Mouse (Mus musculus) embryonic facial prominence, embryonic 11.5 days (tissue): ENCODE results near the gene Foxc2. TPM values are rescaled to one million over a fixed set of nuclear protein-coding genes. Genes with fewer than 3 reads are reported as not detected.

Experiments used
- ATAC-seq: fragments of 200-750 bp; cut with Nextera tagmentation; replicated peaks from 2 replicates; pipeline ENCODE4 v1.8.0; 2017; ENCODE audit warnings: low read depth; ENCODE audit not compliant: insufficient number of reproducible peaks, low FRiP score, low TSS enrichment
- DNase-seq: peaks from one replicate; pipeline ENCODE4 v3.0.0-alpha.2; 2015; ENCODE audit warnings: low spot score
- H3K27ac ChIP-seq: fragments of 300-500 bp; sonication (generic); replicated peaks from 2 replicates; pipeline ENCODE4 v1.5.1; 2014; ENCODE audit warnings: mild to moderate bottlenecking, low read depth, low read length, control low read depth
- H3K27me3 ChIP-seq: fragments of 300-500 bp; sonication (generic); 2 replicates; pipeline ENCODE4 v1.6.1; 2014; ENCODE audit warnings: mild to moderate bottlenecking, low read length, moderate library complexity, mixed read lengths; ENCODE audit not compliant: control insufficient read depth, insufficient read depth
- H3K36me3 ChIP-seq: fragments of 300-500 bp; sonication (generic); replicated peaks from 2 replicates; pipeline ENCODE4 v1.6.1; 2014; ENCODE audit warnings: low read depth, mild to moderate bottlenecking, low read length, moderate library complexity, mixed read lengths; ENCODE audit not compliant: control insufficient read depth, insufficient read depth
- H3K4me1 ChIP-seq: fragments of 300-500 bp; sonication (generic); 2 replicates; pipeline ENCODE4 v1.6.1; 2014; ENCODE audit warnings: low read length, mixed read lengths; ENCODE audit not compliant: control insufficient read depth, insufficient read depth
- H3K4me2 ChIP-seq: fragments of 300-500 bp; sonication (generic); 2 replicates; pipeline ENCODE4 v1.6.1; 2014; ENCODE audit warnings: low read depth, mild to moderate bottlenecking, control low read depth, low read length, moderate library complexity
- H3K4me3 ChIP-seq: fragments of 300-500 bp; sonication (generic); 2 replicates; pipeline ENCODE4 v1.5.1; 2014; ENCODE audit warnings: low read depth, low read length, control low read depth
- H3K9ac ChIP-seq: fragments of 300-500 bp; sonication (generic); replicated peaks from 2 replicates; pipeline ENCODE4 v1.6.1; 2014; ENCODE audit warnings: mild to moderate bottlenecking, control low read depth, low read length
- H3K9me3 ChIP-seq: fragments of 300-500 bp; sonication (generic); replicated peaks from 2 replicates; pipeline ENCODE4 v1.6.1; 2016; ENCODE audit warnings: mild to moderate bottlenecking, low read length, inconsistent platforms, mixed read lengths; ENCODE audit not compliant: control insufficient read depth
- WGBS: fragments of 180-500 bp; shearing (Covaris S2); extraction: QIAGEN DNeasy Blood & Tissue Kit; methylation state at CpG from one replicate; pipeline ENCODE4 v1.1.7; 2014; 5-methylcytosine and 5-hydroxymethylcytosine counted together
- microRNA-seq: library from miRNA; unstranded; fragments of <30 nt; microRNA quantifications from one replicate; pipeline ENCODE4, GENCODE M21; 2016; ENCODE audit warnings: borderline number of aligned reads
- polyA plus RNA-seq: library from polyadenylated mRNA; unstranded; fragments of >200 nt; fragmentation: Nextera tagmentation; extraction: Ambion mirVana; gene quantifications from 2 replicates; pipeline ENCODE4 v1.2.1, GENCODE M21; 2014

The Foxc2 gene
- polyA plus RNA-seq, 1 experiment from 2014 or later = 15.1 TPM

DNA sequence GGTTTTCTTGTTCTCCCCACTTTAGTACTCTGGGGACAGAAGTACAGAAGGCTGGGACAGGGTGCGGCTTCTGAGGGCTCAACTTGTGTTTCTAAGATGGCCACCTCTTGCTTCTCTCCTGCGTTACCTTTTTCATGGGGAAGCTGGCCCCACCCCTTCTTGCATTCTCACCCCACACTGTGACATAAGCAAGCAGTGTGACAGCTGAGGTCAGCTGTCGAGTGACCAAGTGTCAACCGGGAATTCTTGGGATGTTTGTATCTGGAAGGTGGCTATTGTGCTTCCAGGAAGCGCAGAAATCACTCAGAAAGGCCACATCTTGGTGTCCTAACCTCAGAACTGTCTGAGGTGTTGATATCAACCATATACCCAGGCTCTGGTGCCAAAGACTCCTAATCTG is 52.1 kb downstream of the Foxc2 start:
- no peak overlapping the region for H3K27ac ChIP-seq
- H3K9me3 ChIP-seq = no peaks in the 10 kb centered on the region
- DNase-seq = no peak
- ATAC-seq = no peak
- H3K4me3 ChIP-seq = no peak overlapping the region
- WGBS = 58% methylated on average over 5 of the region's 5 CpGs
- no peak overlapping the region for H3K4me2 ChIP-seq
- no peak overlapping the region for H3K9ac ChIP-seq
- H3K4me1 ChIP-seq = peaks cover 8% of the 10 kb centered on the region
- no peaks in the 10 kb centered on the region for H3K36me3 ChIP-seq
- no peaks in the 10 kb centered on the region for H3K27me3 ChIP-seq

Small RNA genes lying within 50 kb of the gene (microRNA-seq; reads per million reads assigned to microRNA genes)
- gene Gm27530 = not detected

Other genes with a start within 250 kb of the Foxc2 start
- gene Foxf1, start 31.8 kb upstream of the Foxc2 start, polyA plus RNA-seq = 19.6 and 24.5 TPM in 2 replicates
- 50.0 and 52.5 TPM in 2 replicates for gene Mthfsd, start 7.8 kb upstream of the Foxc2 start, polyA plus RNA-seq
- gene Foxl1, start 11.8 kb downstream of the Foxc2 start, polyA plus RNA-seq = 4.4 and 4.7 TPM in 2 replicates